Mouse (Mus musculus) midbrain, embryonic 11.5 days (tissue): ENCODE data around the gene Usp30. TPM values are rescaled to one million over a fixed set of nuclear protein-coding genes. Genes with fewer than 3 reads are reported as not detected.
A peak's percentile ranks its signal among the peaks of the same experiment; 100 is the strongest.

ENCODE experiments used
- ATAC-seq: fragments of 200-750 bp; cut with Nextera tagmentation; 2 replicates; pipeline ENCODE4 v1.8.0; 2017; ENCODE audit warnings: moderate TSS enrichment, moderate library complexity; ENCODE audit not compliant: low FRiP score
- DNase-seq: peaks from one replicate; pipeline ENCODE4 v3.0.0; 2015; ENCODE audit warnings: low spot score; ENCODE audit errors: missing footprints
- H3K27ac ChIP-seq: fragments of 300-500 bp; sonication (generic); 2 replicates; pipeline ENCODE4 v1.5.1; 2014; ENCODE audit warnings: low read depth, low read length
- H3K27me3 ChIP-seq: fragments of 300-500 bp; sonication (generic); 2 replicates; pipeline ENCODE4 v1.6.1; 2014; ENCODE audit warnings: mild to moderate bottlenecking, low read length, moderate library complexity, mixed read lengths; ENCODE audit not compliant: control insufficient read depth, insufficient read depth
- H3K36me3 ChIP-seq: fragments of 300-500 bp; sonication (generic); 2 replicates; pipeline ENCODE4 v1.6.1; 2014; ENCODE audit warnings: mild to moderate bottlenecking, low read length, moderate library complexity, mixed read lengths; ENCODE audit not compliant: control insufficient read depth, insufficient read depth
- H3K4me1 ChIP-seq: fragments of 300-500 bp; sonication (generic); 2 replicates; pipeline ENCODE4 v1.6.1; 2014; ENCODE audit warnings: low read length; ENCODE audit not compliant: control insufficient read depth, insufficient read depth
- H3K4me2 ChIP-seq: fragments of 300-500 bp; sonication (generic); 2 replicates; pipeline ENCODE4 v1.6.1; 2014; ENCODE audit warnings: mild to moderate bottlenecking, moderate library complexity
- H3K4me3 ChIP-seq: fragments of 300-500 bp; sonication (generic); 2 replicates; pipeline ENCODE4 v1.5.1; 2014; ENCODE audit warnings: low read depth, low read length
- H3K9ac ChIP-seq: fragments of 300-500 bp; sonication (generic); 2 replicates; pipeline ENCODE4 v1.6.1; 2014; ENCODE audit warnings: low read length
- H3K9me3 ChIP-seq: fragments of 300-500 bp; sonication (generic); 2 replicates; pipeline ENCODE4 v1.6.1; 2016; ENCODE audit warnings: low read length; ENCODE audit not compliant: control insufficient read depth
- WGBS: fragments of 180-500 bp; shearing (Covaris S2); extraction: QIAGEN DNeasy Blood & Tissue Kit; methylation state at CpG from one replicate; pipeline ENCODE4 v1.1.7; 2014; 5-methylcytosine and 5-hydroxymethylcytosine counted together
- polyA plus RNA-seq: library from polyadenylated mRNA; unstranded; fragments of >200 nt; fragmentation: Nextera tagmentation; extraction: Ambion mirVana; gene quantifications from 2 replicates; pipeline ENCODE4 v1.2.1, GENCODE M21; 2014

Usp30 gene
- polyA plus RNA-seq, 1 experiment from 2014 or later, result 11.0 TPM

DNA sequence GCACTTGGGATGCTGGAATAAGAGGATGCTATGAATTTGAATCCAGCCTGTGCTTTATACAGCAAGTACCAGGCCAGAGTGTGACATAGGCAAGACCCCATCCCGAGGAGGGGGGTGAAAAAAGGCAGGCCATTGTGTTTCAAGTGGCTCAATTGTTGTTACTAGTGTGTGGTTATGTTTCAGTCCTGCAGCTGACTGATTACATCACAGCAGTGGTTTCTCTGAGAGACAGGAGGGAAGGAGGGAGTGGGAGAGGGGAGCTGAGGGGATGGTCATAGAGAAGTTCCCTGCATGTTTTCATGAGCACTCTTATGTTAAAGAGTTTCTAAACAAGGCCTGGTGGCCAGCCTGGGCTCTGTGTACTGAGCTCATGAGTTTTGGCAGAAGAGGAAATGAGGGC, 37.5 kb downstream of the Usp30 start:
- no peak overlapping the region for H3K27ac ChIP-seq
- DNase-seq (no peak), ATAC-seq (no peak)
- 92% methylated on average over 1 of the region's 1 CpGs for WGBS
- H3K36me3 ChIP-seq, result peaks cover 3% of the 10 kb centered on the region
- H3K4me1 ChIP-seq, result peaks cover 11% of the 10 kb centered on the region
- H3K9ac ChIP-seq, result no peak overlapping the region
- no peaks in the 10 kb centered on the region for H3K9me3 ChIP-seq
- no peaks in the 10 kb centered on the region for H3K27me3 ChIP-seq
- H3K4me3 ChIP-seq, result no peak overlapping the region
- H3K4me2 ChIP-seq, result no peak overlapping the region

DNA sequence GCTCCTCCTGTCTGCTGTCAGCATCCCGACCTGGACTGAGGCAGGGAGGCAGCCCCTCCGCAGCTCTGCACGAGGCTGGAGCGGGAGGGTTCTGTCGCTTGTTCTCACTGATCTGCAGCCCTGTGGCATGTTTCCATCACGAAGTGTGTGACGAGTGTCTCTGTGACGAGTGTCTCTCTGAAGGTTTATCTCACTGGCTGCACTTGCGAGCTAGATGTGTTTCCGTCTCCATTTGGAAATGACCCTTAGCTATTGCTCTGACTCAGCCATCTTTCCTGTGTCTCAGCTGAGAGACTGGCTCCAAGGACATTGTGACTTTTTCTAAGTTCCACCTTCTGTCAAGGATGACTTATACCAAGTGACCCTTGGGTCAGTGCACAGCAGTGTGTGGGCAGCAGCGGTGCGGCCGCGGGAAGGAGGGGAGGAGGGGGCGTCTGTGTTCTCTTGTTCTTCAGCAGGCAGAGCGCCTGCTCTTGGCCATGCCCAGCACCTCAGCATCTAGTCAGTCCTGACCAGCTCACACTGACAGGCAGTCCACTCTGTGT, 41.2 kb downstream of the Usp30 start:
- DNase-seq (no peak), ATAC-seq (no peak)
- 91% methylated on average over 16 of the region's 16 CpGs for WGBS
- no peaks in the 10 kb centered on the region for H3K9me3 ChIP-seq
- H3K4me2 ChIP-seq, result no peak overlapping the region
- H3K4me3 ChIP-seq, result no peak overlapping the region
- H3K27me3 ChIP-seq, result no peaks in the 10 kb centered on the region
- peaks cover 22% of the 10 kb centered on the region for H3K36me3 ChIP-seq
- no peaks in the 10 kb centered on the region; the same call in 1 of the 2 replicates for H3K4me1 ChIP-seq
- no peak overlapping the region for H3K9ac ChIP-seq
- H3K27ac ChIP-seq, result no peak overlapping the region

DNA sequence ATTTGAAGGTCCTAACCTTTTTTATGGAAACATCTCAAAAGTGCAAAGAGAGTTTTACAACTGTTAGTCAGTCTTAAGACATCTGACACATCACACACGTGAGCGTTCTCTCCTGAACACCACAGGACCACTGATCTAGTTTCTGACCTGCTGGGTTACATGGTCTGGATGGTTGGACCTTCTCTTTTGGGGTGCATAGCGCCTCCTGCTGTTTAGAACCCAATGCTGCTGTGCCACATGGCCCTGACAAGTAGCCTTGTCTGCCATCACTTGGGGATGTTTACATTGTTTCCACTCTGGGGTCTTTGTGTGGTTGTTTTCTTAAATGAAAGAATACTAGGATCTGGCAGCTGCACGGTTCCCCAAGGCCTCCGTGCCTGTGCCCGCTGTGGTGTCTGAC, 48.1 kb downstream of the Usp30 start:
- Histone ChIP-seq H3K4me2 (no peak overlapping the region), H3K4me3 (no peak overlapping the region), H3K36me3 (peaks cover 25% of the 10 kb centered on the region), H3K9me3 (no peaks in the 10 kb centered on the region), H3K9ac (no peak overlapping the region), H3K27ac (no peak overlapping the region), H3K4me1 (no peaks in the 10 kb centered on the region), H3K27me3 (no peaks in the 10 kb centered on the region)
- no peak for DNase-seq
- no peak for ATAC-seq
- 87% methylated on average over 6 of the region's 6 CpGs for WGBS

DNA sequence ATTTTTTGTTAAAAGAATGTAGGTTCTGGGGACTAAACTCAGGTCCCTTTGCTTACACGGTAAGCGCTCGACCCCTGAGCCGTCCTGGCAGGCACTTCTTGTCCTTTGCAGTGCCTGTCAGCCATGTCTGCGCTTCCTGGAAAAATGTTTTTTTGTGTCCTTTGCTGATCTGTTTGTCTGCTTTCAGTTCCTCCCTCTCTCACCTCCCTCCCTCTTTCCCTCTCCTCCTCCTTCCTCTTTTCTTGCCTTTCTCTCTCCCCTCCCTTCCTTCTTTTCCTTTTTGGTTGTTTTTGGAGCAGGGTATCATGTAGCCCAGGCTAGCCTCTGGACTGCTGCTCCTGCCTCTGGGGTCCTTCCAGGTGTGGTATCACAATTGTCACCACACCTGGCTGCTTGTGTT, 49.8 kb downstream of the Usp30 start:
- no peak for ATAC-seq
- Histone ChIP-seq H3K36me3 (peaks cover 12% of the 10 kb centered on the region; the same call in 1 of the 2 replicates), H3K4me1 (no peaks in the 10 kb centered on the region), H3K9ac (no peak overlapping the region), H3K27ac (no peak overlapping the region), H3K4me2 (no peak overlapping the region), H3K27me3 (no peaks in the 10 kb centered on the region), H3K4me3 (no peak overlapping the region), H3K9me3 (no peaks in the 10 kb centered on the region)
- DNase-seq, result no peak
- 84% methylated on average over 5 of the region's 5 CpGs for WGBS

DNA sequence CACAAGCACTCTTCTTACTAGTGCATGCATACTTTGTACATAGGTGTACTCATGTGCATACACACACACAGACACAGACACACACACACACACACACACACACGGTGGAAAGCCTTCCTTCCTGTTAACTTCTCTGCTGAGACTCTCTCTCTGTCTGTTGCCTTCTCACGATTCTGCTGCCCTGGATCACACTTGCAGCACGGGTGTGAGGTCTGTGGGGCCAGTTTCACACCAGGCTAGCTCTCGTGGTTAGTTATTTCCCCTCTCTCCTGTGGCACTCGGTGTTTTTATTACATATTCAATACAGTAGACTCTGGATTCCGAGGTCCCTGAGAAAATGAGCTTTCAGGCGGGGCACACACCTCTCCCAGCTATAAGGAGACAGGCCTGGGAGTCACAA, 51.3 kb downstream of the Usp30 start:
- Histone ChIP-seq H3K9me3 (no peaks in the 10 kb centered on the region), H3K4me2 (no peak overlapping the region), H3K27me3 (no peaks in the 10 kb centered on the region), H3K4me1 (no peaks in the 10 kb centered on the region), H3K4me3 (no peak overlapping the region), H3K27ac (no peak overlapping the region), H3K36me3 (peaks cover 19% of the 10 kb centered on the region), H3K9ac (no peak overlapping the region)
- ATAC-seq (no peak), DNase-seq (no peak)
- 91% methylated on average over 7 of the region's 7 CpGs for WGBS

DNA sequence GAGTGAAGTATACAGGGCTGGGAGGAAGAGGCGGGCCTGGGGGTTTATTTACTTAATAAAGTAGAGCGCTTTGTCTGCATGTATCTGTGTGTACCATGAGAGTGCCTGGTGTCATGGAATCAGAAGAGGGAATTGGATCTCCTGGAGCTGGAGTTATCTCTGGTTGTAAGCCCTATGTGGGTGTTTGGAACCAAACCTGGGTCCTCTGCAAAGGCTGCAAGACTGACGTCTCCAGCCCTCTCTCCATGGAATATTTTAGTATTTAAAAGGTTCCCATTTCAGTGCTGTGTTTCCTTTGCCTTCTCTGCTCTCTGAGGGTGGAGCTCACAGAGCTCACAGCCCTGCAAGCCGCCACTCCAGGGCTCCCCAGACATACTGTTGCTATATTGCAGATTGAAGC, 54.5 kb downstream of the Usp30 start:
- H3K9me3 ChIP-seq, result no peaks in the 10 kb centered on the region
- no peaks in the 10 kb centered on the region for H3K27me3 ChIP-seq
- H3K9ac ChIP-seq, result no peak overlapping the region
- H3K4me2 ChIP-seq, result no peak overlapping the region
- no peak overlapping the region for H3K27ac ChIP-seq
- H3K4me3 ChIP-seq, result no peak overlapping the region
- 86% methylated on average over 4 of the region's 4 CpGs for WGBS
- DNase-seq, result no peak
- H3K36me3 ChIP-seq, result peaks cover 20% of the 10 kb centered on the region
- no peaks in the 10 kb centered on the region for H3K4me1 ChIP-seq
- ATAC-seq, result no peak

DNA sequence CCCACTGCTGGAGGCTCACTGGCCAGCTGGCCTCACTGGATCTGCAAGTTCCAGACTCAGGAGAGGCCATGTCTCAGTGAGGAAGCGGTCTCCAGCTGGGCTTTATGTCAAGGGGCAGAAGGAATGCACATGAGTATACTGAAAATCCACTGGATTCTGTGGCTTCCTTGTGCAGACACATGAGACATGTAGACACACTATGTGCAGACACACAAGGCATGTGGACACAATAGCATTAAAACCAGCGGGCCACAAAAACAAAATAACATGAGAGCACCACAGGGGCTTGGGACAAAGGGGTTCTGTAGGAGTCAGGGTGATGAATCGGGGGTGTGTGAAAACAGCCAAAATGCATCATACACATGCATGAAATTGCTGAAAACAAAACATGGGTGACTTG, 60.7 kb downstream of the Usp30 start:
- H3K9me3 ChIP-seq, result no peaks in the 10 kb centered on the region

DNA sequence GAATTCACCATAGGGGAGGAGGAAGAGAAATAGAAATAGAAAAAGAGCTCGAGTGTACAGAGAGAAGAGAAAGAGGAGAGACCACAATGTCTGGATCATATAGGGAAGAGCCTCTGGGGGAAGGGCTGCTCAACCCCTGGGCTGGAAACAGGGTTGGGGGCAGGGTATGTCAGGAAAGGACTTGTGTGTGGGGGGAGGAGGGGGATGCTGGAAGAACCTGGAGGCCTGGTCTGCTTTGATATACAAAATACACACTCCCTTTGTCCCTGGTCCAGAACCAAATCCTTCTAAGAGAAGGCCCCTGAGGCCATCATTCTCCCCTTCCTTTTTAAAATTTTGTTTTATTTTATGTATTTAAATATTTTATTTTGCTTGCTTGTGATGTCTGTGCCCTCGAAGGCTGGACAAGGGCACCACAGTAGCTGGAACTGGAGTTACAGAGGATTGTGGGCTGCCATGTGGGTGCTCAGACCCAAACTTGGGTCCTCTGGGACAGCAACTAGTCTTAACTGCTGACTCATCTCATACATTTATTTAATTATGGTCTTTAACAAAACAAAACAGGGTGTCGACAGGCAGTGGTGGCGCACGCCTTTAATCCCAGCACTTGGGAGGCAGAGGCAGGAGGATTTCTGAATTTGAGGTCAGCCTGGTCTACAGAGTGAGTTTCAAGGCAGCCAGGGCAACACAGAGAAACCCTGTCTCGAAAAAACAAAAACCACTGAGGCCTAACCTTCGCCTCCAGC, 61.4 kb downstream of the Usp30 start:
- no peak overlapping the region for H3K27ac ChIP-seq
- ATAC-seq (no peak), DNase-seq (peak; percentile 69)
- WGBS, result 90% methylated on average over 7 of the region's 7 CpGs
- peaks cover 6% of the 10 kb centered on the region for H3K36me3 ChIP-seq
- H3K4me3 ChIP-seq, result no peak overlapping the region
- no peaks in the 10 kb centered on the region for H3K27me3 ChIP-seq
- no peak overlapping the region for H3K9ac ChIP-seq
- H3K9me3 ChIP-seq, result no peaks in the 10 kb centered on the region
- peaks cover 9% of the 10 kb centered on the region for H3K4me1 ChIP-seq
- H3K4me2 ChIP-seq, result peak overlapping the region; percentile 99

More for the DNA sequence above, 60.7 kb downstream of the Usp30 start:
- H3K9ac ChIP-seq, result no peak overlapping the region
- no peak overlapping the region for H3K27ac ChIP-seq
- DNase-seq, result peak; percentile 66
- H3K4me3 ChIP-seq, result no peak overlapping the region
- H3K4me1 ChIP-seq, result peaks cover 3% of the 10 kb centered on the region; the same call in 1 of the 2 replicates
- H3K4me2 ChIP-seq, result no peak overlapping the region
- peaks cover 11% of the 10 kb centered on the region for H3K36me3 ChIP-seq
- WGBS, result 89% methylated on average over 3 of the region's 3 CpGs
- H3K27me3 ChIP-seq, result no peaks in the 10 kb centered on the region
- ATAC-seq, result no peak
